Mouse (Mus musculus): Measurements from ENCODE around the gene Zfhx3.

Gene Zfhx3

GRCm38 (mm10) chr8:108923161-108923560, 980.7 kb downstream of the Zfhx3 start:
- 94% methylated on average over 6 of the region's 6 CpGs for WGBS

- 88% methylated on average over 9 of the region's 9 CpGs for WGBS
Measured at GRCm38 (mm10) chr8:108924526-108924925, 982.1 kb downstream of the Zfhx3 start.

- WGBS: 52% methylated on average over 11 of the region's 11 CpGs
Measured at GRCm38 (mm10) chr8:108926106-108926505, 983.7 kb downstream of the Zfhx3 start.

- 88% methylated on average over 5 of the region's 5 CpGs for WGBS
Measured at GRCm38 (mm10) chr8:108930635-108931034, 988.2 kb downstream of the Zfhx3 start.

- WGBS: 26% methylated on average over 13 of the region's 13 CpGs
Measured at GRCm38 (mm10) chr8:108931837-108932236, 989.4 kb downstream of the Zfhx3 start.

- WGBS: 82% methylated on average over 9 of the region's 9 CpGs
Measured at GRCm38 (mm10) chr8:108932729-108933128, 990.3 kb downstream of the Zfhx3 start.

GRCm38 (mm10) chr8:108935834-108936694, 993.6 kb downstream of the Zfhx3 start:
- 75% methylated on average over 18 of the region's 18 CpGs for WGBS

- 49% methylated on average over 19 of the region's 19 CpGs for WGBS
Measured at GRCm38 (mm10) chr8:108936695-108937448, 994.4 kb downstream of the Zfhx3 start.

GRCm38 (mm10) chr8:108937904-108938455, 995.5 kb downstream of the Zfhx3 start:
- WGBS: 70% methylated on average over 8 of the region's 8 CpGs

GRCm38 (mm10) chr8:108942686-108943085, 1000.2 kb downstream of the Zfhx3 start:
- WGBS: 71% methylated on average over 8 of the region's 8 CpGs

- WGBS: 52% methylated on average over 11 of the region's 11 CpGs
Measured at GRCm38 (mm10) chr8:108943132-108943531, 1000.7 kb downstream of the Zfhx3 start.

GRCm38 (mm10) chr8:108944312-108944711, 1001.9 kb downstream of the Zfhx3 start:
- WGBS: 60% methylated on average over 13 of the region's 13 CpGs

- WGBS: 99% methylated on average over 21 of the region's 21 CpGs
Measured at GRCm38 (mm10) chr8:108950311-108950710, 1007.9 kb downstream of the Zfhx3 start.

GRCm38 (mm10) chr8:108951560-108951959, 1009.1 kb downstream of the Zfhx3 start:
- 95% methylated on average over 12 of the region's 12 CpGs for WGBS

GRCm38 (mm10) chr8:108956416-108956815, 1014.0 kb downstream of the Zfhx3 start:
- WGBS: 66% methylated on average over 37 of the region's 37 CpGs

GRCm38 (mm10) chr8:108962516-108962915, 1020.1 kb downstream of the Zfhx3 start:
- WGBS: 64% methylated on average over 7 of the region's 7 CpGs

- 84% methylated on average over 2 of the region's 2 CpGs for WGBS
Measured at GRCm38 (mm10) chr8:108963181-108963580, 1020.7 kb downstream of the Zfhx3 start.

GRCm38 (mm10) chr8:108966041-108966440, 1023.6 kb downstream of the Zfhx3 start:
- WGBS: 80% methylated on average over 12 of the region's 12 CpGs

- 58% methylated on average over 9 of the region's 9 CpGs for WGBS
Measured at GRCm38 (mm10) chr8:108973639-108974325, 1031.3 kb downstream of the Zfhx3 start.

GRCm38 (mm10) chr8:108977693-108978361, 1035.4 kb downstream of the Zfhx3 start:
- WGBS: 56% methylated on average over 11 of the region's 11 CpGs

GRCm38 (mm10) chr8:108978362-108978750, 1035.9 kb downstream of the Zfhx3 start:
- 94% methylated on average over 7 of the region's 7 CpGs for WGBS

Measured in cerebral cortex, adult 2 months (tissue).